Mouse (Mus musculus): Measurements from ENCODE around the gene Tmcc3. TPM values are rescaled to one million over a fixed set of nuclear protein-coding genes. Genes with fewer than 3 reads are reported as not detected.

The Tmcc3 gene
- 0.24 and 2.4 TPM in 2 replicates for total RNA-seq (2014; fragmentation: Nextera tagmentation)
- 0.72 TPM in 1 of 2 replicates, not detected in the other for total RNA-seq (2017)

DNA sequence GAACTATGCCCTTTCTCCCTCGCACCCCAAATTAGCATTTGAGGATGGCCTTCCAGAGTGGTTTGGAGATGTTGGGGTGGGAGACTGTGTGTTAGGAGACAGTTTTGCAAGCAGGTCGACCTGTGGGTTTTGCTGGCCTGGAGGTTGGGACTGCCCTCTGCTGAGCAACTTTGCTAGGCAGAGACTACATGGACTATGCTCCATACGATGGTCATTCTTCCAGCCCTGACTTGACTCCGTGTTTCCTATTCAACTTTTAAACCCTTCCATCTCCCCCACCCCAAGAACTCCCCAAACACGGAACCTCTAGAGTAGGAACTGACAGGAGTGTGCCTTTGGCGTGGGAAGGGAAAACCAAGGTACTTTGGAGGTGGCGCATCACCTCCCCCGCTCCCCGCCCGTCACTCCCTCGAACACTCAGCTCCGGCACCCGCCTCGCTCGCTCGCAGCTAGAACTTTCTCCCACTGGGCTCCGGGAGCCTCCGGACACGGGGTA is at the start of gene Tmcc3:
Gene Tmcc3, plus strand, starts transcription at position 439 of the 496 bp plus-strand sequence.
- ATAC-seq (replicated peaks; ENCODE audit: low FRiP score, low TSS enrichment, poor library complexity, severe bottlenecking): no peak

DNA sequence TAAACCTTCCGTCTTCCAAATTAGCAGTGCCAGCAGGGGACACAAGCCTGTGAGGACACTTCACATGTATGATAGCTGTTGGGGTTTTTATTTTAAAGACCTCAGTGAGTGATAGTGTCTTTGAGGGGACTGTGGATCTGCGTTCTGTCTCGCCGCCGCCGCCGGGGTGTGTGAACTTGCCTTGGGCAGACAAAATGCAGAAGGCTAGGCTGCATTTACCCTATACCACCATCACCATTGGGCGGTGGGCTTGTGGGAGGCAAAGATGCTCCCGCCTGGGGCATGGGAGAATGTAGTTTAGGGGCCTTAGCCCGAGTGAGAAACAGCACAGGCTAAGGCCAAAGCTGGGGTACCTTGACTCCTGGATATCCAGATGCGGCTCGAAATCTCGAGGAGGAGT is 49.1 kb upstream of the Tmcc3 start:
- ATAC-seq (replicated peaks; ENCODE audit: low FRiP score, low TSS enrichment, poor library complexity, severe bottlenecking): no peak

DNA sequence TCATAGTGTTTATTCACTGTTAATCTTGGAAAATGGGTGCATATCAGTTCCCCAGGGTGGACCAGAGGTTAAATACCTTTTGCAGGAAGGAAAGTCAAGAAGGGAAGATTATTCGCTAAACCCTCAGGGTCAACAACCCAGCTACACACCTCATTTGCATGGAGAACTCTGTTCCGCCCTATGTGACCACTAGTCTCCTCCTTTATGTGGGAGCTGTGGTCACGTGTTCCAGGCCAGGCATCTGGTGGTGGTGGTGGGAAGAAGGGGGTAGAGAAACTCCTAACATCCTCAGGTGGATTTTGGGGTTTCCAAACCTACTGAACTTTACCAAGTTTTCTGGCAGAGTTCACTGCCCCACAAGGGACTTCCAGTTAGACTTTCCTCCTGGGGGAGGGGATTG is 48.5 kb upstream of the Tmcc3 start:
- no peak for ATAC-seq (replicated peaks; ENCODE audit: low FRiP score, low TSS enrichment, poor library complexity, severe bottlenecking)

DNA sequence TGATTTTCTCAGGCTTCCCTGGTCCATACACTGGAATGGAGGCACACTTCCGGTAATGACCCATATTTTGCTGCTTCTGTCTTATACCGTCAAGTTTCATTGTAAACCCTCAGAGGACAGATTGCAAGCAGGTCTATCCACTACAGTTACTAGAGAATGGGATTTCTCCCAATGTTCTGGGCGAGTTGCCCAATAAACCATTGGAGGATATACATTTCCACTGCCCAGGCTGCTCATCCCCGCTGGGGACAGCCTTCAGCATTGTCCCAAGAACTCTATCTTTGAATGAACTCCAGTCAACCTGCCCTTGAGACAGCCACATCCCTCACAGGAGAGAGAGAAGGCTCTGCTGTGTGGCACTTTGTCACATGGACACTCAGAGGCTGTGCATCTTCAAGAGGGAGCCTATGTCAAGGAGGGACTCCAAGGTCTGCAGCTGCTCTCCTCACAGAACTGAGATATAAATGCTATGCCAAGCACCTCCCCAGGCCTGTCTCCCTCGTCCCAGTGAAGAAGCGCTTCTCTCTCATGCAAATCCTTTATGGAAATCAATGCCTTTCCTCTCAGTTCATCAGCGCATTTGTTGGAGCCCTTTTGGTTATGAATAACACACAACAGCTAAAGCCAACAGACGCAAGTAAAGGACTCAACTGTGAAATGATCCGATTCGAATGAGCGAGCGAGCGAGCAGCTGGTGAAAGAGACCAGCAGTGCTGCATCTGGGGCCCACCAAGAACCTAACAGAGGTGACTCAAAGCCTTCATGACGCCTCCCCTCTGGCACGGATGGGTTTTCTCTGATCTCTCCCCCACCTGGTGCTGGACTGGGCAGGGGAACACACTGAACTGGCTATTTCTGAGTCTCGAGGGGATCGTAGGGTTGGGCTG is 45.9 kb upstream of the Tmcc3 start:
- no peak for ATAC-seq (replicated peaks; ENCODE audit: low FRiP score, low TSS enrichment, poor library complexity, severe bottlenecking)

DNA sequence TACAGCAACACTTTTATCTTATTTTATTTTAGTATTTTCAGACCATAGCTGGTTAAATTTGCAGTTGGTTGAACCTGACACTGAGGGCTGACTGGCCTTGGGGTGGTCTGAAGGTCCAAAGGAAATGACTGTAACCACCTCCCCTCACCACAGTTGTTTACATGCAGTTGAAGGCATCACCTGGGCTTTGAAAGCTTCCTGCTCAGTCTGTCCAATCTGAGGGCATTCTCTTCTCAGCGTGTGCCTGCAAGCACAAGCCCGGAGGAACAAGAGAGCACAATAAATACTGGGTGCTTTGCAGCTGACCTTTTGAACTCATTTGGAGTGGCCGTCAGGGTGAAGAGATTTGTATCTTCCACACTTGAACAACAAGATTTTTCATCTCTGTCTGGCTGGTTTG is 36.4 kb upstream of the Tmcc3 start:
- no peak for ATAC-seq (replicated peaks; ENCODE audit: low FRiP score, low TSS enrichment, poor library complexity, severe bottlenecking)

DNA sequence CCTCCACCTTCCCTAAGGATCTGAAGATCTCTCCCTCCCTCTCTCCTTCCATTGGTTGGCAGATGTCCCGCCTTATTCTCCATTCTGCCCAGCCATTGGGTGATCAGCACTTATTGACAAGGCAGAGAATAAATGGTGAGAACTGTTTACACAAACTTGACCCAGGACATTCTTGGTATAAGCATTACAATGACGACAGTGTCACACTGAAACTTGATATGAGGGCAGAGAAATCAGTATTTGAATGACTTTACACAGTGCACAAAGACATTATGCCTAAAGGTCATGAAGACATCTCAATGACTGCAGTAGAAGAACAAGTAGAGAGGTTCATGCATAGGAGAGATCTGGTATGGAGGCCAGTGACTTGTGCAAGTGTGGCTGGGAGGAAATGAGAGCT is 35.2 kb upstream of the Tmcc3 start:
- no peak for ATAC-seq (replicated peaks; ENCODE audit: low FRiP score, low TSS enrichment, poor library complexity, severe bottlenecking)

DNA sequence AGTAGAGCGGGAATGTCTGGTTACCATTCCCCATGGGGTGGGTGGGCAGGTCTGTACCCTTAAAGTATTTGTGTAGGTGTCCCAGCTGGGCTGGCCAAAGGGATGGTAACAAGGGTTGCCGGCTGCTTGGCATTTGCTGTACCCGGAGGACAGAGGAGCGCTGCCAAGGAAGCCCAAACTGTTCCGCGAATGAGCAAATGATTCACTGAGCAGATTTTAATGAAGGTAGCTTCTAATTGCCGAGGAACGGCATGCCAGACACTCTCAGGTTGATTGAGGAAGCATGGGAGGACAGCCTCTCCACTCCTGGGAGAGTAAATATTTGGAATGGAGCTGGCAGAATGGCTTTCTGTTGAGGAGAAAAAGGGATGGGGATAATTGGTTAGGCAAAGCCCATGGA is 29.6 kb upstream of the Tmcc3 start:
- ATAC-seq (replicated peaks; ENCODE audit: low FRiP score, low TSS enrichment, poor library complexity, severe bottlenecking): no peak

DNA sequence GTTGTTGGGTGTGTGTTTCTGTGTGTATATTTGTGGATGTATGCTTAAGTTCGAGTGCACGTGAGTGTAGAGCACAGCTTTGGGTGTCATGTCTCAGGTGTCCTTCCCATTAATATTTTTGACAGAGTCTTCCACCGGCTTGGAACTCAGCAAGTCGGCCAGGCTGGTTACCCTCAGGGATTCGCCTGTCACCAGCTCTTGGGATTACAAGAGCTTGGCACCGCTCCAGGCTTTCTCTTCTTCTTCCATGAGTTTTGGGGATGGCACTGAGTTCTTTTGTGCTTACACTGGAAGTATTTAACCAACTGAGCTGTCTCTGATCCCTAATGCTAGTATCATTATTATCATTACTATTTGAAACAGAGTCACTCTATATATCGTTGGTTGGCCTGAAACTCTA is 29.0 kb upstream of the Tmcc3 start:
- ATAC-seq (replicated peaks; ENCODE audit: low FRiP score, low TSS enrichment, poor library complexity, severe bottlenecking): no peak

DNA sequence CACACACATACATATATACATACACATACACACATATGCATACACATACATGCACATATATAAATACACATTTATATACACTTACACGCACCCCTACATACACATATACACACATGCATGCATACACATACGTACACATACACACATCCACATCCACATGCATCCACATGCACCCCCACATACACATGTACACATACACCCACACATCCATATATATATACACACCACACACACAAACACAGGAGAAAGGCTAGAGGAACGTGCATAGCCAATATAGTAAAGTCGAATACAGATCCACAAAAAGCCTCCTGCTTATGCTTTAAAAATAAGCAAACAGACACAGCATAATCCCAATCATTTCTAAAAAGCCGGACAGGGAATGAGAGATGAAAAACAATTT is 17.3 kb upstream of the Tmcc3 start:
- ATAC-seq (replicated peaks; ENCODE audit: low FRiP score, low TSS enrichment, poor library complexity, severe bottlenecking): no peak

DNA sequence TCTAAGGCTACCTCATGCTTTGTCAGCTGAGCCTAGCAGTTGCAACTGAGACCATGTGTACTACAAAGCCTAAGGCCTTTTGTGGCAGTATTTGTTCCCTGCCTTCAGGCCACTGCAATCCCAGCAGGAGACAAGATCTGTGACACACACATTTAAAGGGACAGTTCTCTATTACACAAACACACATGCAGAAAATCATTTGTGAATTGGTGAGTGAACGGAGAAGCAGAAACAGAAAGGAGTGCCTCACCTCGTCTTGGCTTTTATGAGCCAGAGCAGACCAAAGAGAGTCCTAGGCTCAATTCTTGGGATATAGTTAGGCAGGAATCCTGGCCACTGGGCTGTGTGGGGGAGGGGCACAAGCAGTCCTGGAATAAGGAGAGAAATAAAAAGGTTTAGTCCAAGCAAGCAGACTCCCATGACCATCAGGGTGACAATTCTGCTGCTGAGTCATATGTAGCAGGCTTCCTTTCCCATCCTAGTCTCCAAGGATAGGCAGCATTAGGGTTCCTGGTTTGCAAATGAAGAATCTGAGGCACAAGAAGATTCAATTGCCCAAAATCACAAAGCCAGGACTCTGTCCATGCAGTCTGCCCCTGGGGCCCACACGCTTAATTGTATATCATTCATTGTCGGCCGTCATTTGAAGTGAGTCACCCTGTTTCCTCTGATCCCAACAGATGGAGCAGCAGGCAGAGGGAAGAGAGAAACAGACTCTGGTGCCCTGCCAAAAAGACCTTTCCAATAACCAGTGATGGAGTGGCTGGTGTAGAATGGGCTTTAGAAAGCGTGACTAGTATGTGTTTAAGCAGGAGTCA is 16.6 kb upstream of the Tmcc3 start:
- ATAC-seq (replicated peaks; ENCODE audit: low FRiP score, low TSS enrichment, poor library complexity, severe bottlenecking): no peak

DNA sequence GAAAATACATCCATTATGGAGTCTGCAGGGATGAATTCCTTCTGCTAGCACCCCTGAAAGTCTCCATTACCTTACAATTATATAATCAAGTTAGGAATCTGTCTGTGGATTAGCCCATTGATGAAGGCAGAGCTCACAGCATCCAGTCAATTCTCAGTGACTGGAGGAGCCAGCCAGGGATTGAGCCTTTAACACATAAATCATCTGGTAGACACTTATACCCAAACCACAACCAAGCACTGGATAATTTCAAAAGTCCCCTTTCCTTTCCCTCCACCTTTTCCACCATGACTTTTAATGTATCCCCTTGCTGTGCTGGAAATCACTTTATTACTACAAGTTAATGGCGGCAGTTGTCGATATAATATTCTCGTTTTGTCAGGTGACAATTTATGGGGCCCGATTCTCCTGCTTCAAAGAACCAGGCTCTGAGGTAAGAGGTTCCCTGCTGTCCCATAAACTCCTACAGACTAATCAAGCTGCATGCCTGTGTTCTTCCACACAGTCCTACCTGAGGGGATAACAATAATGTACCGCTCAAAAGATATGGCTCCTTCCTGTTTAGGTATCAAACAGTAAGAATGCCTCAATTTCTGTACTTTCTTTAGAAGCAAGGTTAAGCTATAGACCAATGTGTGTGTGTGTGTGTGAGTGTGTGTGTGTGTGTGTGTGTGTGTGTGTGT is 15.7 kb upstream of the Tmcc3 start:
- no peak for ATAC-seq (replicated peaks; ENCODE audit: low FRiP score, low TSS enrichment, poor library complexity, severe bottlenecking)

DNA sequence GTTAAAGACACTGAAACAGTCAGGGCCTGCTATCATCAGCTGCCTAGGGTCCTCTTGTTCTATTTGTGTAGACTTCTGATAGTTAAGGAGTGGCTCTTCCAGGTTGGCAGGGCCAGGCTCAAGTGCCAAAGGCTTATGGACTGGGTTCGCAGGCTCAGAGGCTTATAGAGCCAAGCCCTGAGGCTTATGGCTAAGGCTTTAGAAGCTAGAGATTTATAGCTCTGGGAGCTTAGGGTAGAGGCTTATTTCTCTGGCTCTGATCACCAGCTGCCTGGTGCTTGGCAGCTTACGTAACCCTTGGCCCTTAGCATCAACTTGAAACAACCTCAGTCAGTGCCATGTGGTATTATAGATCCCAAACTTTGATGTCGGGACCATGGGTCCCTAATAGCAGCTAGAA is 13.3 kb upstream of the Tmcc3 start, which contains the start of gene Gm4792:
Gene Gm4792, minus strand, starts transcription at position 233 of the 400 bp plus-strand sequence.
- no peak for ATAC-seq (replicated peaks; ENCODE audit: low FRiP score, low TSS enrichment, poor library complexity, severe bottlenecking)

DNA sequence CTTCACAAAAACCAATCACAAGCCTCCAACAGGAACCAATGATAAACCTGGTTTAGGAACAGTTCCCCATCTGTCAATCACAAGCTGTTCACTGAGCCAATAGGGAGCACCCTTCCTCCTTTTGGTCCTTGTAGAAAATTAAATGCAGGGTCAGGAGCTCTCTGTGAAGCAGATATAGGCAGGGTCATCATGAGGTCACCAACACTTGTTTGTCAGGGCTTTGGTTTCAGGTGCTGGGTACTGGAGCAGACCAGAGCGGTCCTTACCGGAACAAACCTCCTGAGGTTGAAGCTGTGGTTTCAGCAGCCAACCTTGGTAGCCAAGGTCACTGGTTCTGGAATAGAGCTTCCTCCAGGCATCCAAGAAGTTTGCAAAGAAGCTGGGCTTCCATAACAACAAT is 12.4 kb upstream of the Tmcc3 start:
- no peak for ATAC-seq (replicated peaks; ENCODE audit: low FRiP score, low TSS enrichment, poor library complexity, severe bottlenecking)

DNA sequence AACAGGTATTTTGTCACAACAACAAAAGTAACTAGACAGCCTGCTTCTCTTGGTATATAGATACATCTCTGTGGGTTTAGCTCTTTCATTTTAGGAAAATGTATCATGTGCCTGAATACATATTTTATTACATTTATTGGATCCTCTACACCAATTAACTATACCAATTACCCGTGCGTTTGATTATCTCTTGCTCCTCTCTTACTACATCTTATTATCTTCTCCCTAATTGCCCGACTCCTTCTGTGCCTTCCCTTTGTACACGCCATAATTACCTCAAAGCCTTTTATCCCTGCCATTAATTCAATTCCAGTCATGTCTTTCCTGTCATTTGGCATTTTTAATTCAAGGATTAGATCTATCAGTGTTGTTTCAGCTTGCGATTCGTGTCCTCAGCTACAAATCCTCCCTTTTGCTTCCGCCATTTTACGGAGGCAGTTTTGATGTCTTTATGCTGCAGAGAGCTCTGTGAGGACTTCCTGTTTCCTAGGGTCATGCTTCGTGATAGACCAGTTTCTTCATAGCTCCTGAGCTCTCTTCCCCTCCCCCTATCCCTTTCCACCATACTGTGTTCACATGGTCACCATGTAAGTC is 7.6 kb upstream of the Tmcc3 start:
- ATAC-seq (replicated peaks; ENCODE audit: low FRiP score, low TSS enrichment, poor library complexity, severe bottlenecking): no peak

DNA sequence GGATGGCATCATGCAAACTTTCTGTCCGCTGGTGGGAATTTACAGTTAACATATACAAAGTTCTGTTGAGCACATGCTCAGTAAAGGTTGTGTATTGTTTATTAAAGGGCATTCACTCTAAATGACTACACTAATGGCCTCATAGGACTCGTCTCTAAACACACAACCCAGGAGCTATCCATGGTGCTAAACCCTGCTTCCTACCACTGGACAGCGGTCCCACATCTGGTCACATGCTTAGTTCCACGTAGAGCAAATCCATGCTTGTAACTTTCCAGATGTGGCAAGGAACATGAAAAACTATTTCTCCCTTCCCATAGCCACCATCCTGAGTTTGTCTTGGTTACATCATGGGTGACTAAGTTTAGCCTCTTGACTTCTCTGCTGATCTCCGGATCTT is 6.2 kb upstream of the Tmcc3 start:
- 0 out of 2 replicates have a peak, but pooled peaks have one; percentile 22 for ATAC-seq (replicated peaks; ENCODE audit: low FRiP score, low TSS enrichment, poor library complexity, severe bottlenecking)

DNA sequence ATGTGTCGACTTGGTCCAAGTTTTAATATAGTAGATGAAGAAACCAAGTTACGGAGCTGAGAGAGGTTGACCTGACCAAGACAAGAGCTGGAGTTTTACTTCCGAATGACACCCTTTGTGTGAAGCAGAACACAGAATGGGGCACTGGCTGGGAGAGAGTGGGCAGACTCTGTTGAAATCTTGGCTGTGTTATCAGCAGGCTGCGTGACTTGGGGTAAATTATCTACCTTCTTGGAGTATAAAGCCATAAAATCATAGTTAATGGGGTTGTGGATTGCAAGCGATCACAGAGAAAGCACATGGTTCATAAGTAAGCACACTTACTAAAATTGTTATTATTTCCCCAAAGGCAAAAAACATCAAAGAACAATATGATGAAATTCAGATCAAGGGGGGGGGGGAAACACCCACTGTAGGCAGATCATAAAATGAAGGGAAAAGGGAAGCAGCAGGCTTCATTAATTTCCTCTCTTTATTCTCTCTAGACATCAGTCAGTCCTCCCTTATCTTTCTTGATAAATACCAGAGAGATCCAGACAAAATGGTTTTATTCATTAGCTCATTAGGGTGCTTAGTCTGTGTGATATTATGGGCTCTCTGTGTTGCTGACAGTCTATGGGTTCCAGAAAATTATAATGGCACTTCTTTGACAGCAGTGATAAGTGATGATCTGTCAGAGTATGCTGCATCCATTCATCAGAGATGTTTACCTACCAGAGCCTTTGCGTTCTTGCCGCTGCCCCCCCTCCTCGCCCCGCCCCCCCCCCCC is 1.1 kb upstream of the Tmcc3 start:
- ATAC-seq (replicated peaks; ENCODE audit: low FRiP score, low TSS enrichment, poor library complexity, severe bottlenecking): no peak

DNA sequence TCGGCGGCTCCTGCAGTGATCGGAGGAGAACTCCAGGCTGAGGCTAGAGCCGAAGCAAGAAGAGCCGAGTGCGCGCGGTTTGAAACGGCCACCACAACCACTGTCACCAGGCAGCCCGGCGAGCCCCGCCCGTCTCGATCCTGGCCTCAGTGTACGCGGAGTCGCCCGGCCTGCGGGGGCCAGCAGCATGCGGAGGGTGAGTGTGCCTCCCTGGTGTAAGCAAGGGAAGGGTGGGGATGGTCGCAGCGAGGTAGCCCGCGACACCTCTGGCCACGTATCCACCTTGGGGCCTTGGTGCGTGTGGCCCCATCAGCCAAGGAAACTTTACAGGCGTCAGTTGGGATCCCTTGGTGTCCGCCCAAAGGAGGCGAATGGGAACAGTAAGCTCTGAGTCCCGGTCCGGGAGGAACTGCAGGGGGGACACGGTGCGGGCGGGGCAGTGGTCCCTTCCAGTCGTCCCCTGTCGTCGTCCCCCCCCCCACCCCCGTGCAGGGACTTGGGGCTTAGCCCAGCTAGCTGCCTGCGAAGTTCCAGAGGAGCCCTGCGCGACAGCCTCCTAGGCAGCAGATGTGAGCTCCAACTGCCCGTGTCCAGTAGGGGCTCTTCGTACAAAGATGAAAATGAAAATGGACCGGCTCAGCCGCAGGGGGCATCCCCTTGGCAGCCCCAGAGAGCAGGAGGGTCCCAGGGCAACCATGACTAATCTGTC is 412 bp downstream of the Tmcc3 start:
- ATAC-seq (replicated peaks; ENCODE audit: low FRiP score, low TSS enrichment, poor library complexity, severe bottlenecking): peak; percentile 63

DNA sequence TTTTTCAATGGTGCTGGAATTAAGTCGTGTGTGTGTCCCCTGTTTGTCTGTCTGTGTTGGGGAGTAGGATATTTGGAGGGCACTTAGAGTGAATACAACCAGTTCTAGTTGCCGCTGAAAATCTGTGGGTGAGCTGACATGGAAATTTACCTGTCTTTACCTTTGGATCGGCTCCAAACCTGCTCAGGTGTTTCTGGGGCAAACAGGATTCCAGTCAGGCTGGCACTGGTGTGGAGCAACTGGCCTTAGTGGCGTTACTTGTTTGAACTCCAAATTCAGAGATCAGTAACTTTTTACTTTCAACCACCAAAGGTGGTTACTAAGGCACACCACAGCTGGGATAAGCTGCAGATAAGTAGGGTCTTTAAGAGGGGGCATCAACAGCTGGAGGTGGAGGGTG is 1.4 kb downstream of the Tmcc3 start:
- no peak for ATAC-seq (replicated peaks; ENCODE audit: low FRiP score, low TSS enrichment, poor library complexity, severe bottlenecking)

Measured in megakaryocyte-erythroid progenitor cell, adult 5-6 weeks (primary cell).